Comparison of ENCODE assay signal across 15 mouse cellular contexts in genomic region chr17:27021076-27021475, GRCm38 (mm10). TPM values are rescaled to one million over a fixed set of nuclear protein-coding genes. Genes with fewer than 3 reads are reported as not detected.
DNase-seq lines count a peak whose midpoint lies in the region; ATAC-seq lines count a peak whose summit lies in the region.
"Had no signal": no experiment of that assay in that cellular context is flagged by ENCODE, and none has a peak within 500 bp of the region (broad histone marks: within the 10 kb centered on the region; RNA-seq: fewer than 3 reads in every experiment).

No protein-coding gene starts in this region.

- no peak for ATAC-seq in megakaryocyte-erythroid progenitor cell, adult 5-6 weeks (replicated peaks; ENCODE audit: low FRiP score, low TSS enrichment, poor library complexity, severe bottlenecking)
- ATAC-seq: CD4-positive, CD25-positive, alpha-beta regulatory T cell, adult 4 months; forebrain, embryonic 15.5 days; hindbrain, postnatal 0 days had no signal

- peak; percentile 77 for DNase-seq in cerebellum, adult 11 months
- DNase-seq in cerebellum, postnatal 4 days (ENCODE audit: low spot score in 2 of 2) = no peak
- peak; percentile 88 for DNase-seq in brain, adult 2 months (ENCODE audit: low read depth, low spot score)
- peak; percentile 88 for DNase-seq in cerebellum, adult 9-10 months
- DNase-seq in cerebellum, postnatal 25 days = peak; percentile 88 to 89
- no peak for DNase-seq in thymus, adult 18-20 months
- DNase-seq: B cell, adult 2 months; gastrocnemius, postnatal 10 days; heart, adult 18-20 months; heart, postnatal 10 days; heart, postnatal 4 days had no signal

RNA-seq across cellular contexts. Expression of gene Bak1, which starts 7.7 kb away (rescaled TPM):
- 91.5 and 117 TPM in 2 replicates for total RNA-seq in megakaryocyte-erythroid progenitor cell, adult 5-6 weeks (2014; fragmentation: Nextera tagmentation)
- total RNA-seq in megakaryocyte-erythroid progenitor cell, adult 5-6 weeks (2017) = 37.5 and 38.6 TPM in 2 replicates

RNA-seq across cellular contexts. Expression of gene Itpr3, which starts 36.0 kb away (rescaled TPM):
- 3.0 and 4.2 TPM in 2 replicates for total RNA-seq in megakaryocyte-erythroid progenitor cell, adult 5-6 weeks (2014; fragmentation: Nextera tagmentation)
- total RNA-seq in megakaryocyte-erythroid progenitor cell, adult 5-6 weeks (2017) = 3.0 and 3.4 TPM in 2 replicates

RNA-seq across cellular contexts. Expression of gene Zbtb9, which starts 48.1 kb away (rescaled TPM):
- total RNA-seq in megakaryocyte-erythroid progenitor cell, adult 5-6 weeks (2014; fragmentation: Nextera tagmentation) = 5.5 and 14.6 TPM in 2 replicates
- 18.3 and 22.0 TPM in 2 replicates for total RNA-seq in megakaryocyte-erythroid progenitor cell, adult 5-6 weeks (2017)

Comparison
In these comparisons a context has a peak if more than half of its experiments do, and no peak if none do; other contexts are left out.
1. DNase-seq: peak in cerebellum, adult 11 months (single experiment), brain, adult 2 months (single experiment), cerebellum, adult 9-10 months (single experiment) and cerebellum, postnatal 25 days (2 of 2); none in cerebellum, postnatal 4 days (0 of 2) and thymus, adult 18-20 months (0 of 2).